Mouse (Mus musculus) layer of hippocampus, adult 18-20 months (tissue): ENCODE results near the gene Ablim1. TPM values are rescaled to one million over a fixed set of nuclear protein-coding genes. Genes with fewer than 3 reads are reported as not detected.

Source experiments
- DNase-seq, 2 experiments: peaks; one replicate each; pipeline ENCODE4 v3.0.0; 2022; ENCODE audit warnings: low spot score in 2 of 2
- total RNA-seq, 2 experiments: library from RNA; stranded (reverse); gene quantifications; 2 replicates each; pipeline ENCODE4 v1.2.3; 2021

Ablim1 gene
- total RNA-seq, 2 experiments from 2014 or later = 73.4 to 75.7 TPM

- no peak for DNase-seq
Observed at GRCm38 (mm10) chr19:57028327-57029179, 286.2 kb downstream of the Ablim1 start.

GRCm38 (mm10) chr19:57026501-57026900, 288.2 kb downstream of the Ablim1 start:
- no peak for DNase-seq

DNA sequence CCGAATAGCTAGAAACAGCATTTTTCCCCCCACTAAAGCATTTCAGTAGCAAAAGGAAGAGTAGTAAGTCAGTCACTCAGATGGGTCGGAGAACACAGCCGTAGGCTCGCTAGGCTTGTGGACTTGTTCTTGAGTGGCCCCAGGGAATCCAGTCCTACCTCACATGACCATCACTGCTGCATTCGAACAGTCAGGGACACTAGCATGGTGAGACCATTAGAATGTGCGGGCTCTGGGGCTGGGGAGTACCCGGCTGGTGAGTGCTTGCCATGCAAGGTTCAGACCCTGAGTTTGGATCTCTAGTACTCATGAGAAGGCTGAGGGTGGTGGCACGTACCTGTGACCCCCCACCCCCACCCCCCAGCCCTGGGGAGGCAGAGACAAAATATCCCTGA, 296.9 kb downstream of the Ablim1 start:
- no peak for DNase-seq

DNA sequence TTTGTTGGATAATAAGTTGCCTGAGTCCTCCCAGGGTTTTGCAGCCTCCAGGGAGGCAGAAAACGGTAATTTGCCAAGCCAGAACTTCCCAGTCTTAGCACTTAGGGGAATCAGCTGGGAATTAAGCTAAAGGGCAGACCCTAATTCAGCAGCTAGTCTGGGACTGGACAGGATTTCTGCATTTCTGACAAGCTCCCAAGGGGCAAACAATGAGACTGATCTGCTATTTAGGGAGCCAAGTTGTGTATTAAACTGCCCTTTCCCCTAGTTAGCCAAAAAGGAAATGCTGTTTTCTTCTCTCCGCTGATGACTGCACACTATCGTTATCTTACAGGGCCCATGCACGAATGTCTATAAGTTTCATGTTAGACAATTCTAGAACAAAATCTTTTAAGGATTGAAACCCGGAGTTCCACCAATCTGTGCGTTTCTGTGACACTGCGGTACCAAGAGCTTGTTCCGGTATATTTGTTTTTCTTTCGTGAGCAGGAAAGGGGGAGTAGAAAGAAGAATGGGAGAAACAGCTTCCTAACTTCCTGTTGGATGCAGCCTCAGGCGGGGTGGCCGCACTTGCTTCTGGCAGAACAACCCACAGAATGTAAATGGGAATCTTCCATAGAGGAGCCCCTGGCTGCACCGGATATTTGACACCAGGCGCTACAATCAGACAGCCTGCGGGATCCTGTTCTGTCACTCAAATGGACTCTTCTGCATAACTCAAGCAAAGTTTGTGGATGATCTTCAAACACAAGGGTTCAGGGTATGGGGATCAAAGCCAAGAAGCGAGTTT, 297.5 kb downstream of the Ablim1 start:
- DNase-seq = no peak

- no peak for DNase-seq
Observed at GRCm38 (mm10) chr19:57014808-57015207, 299.9 kb downstream of the Ablim1 start.

DNA sequence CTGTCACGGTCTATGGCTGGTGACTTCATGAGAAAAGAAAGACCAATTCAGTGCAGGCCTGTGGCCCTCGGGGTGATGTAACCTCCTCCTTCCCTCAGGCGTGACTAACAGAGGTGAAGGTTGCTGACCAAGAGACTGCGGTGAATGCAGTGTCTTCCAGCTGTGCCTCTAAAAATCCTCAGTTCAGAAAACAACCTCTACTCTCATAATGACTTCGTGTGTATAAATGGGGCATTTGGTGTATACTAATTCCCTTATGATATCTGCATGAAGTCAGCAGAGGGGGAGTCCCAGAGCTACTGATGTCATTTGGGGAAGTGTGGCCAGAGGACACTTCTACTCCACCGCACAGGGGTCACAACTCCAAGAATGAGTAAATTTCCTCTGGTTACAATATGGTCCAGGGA, 301.4 kb downstream of the Ablim1 start:
- DNase-seq = no peak

GRCm38 (mm10) chr19:57012068-57012467, 302.7 kb downstream of the Ablim1 start:
- no peak for DNase-seq

GRCm38 (mm10) chr19:57010064-57010463, 304.7 kb downstream of the Ablim1 start:
- no peak for DNase-seq

DNA sequence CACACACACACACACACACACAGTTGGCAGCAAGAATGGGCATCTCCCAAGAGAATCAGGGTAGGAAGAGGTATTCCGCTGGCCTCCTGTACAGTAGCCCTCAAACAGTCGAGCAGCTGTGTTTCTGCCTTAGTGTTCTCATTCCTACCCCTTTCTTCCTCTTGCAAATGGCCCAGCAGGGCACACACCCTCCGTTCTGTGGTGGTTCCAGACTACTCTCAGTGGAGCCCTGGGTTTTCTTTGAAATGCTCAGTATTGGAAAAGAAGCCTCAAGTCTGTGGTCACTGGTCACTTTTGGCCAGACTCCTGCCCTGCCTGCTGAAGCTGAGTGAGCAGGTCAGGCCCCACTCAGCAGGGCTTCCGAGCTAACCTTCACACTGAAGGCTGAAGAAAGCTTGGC, 305.1 kb downstream of the Ablim1 start:
- DNase-seq = no peak

DNA sequence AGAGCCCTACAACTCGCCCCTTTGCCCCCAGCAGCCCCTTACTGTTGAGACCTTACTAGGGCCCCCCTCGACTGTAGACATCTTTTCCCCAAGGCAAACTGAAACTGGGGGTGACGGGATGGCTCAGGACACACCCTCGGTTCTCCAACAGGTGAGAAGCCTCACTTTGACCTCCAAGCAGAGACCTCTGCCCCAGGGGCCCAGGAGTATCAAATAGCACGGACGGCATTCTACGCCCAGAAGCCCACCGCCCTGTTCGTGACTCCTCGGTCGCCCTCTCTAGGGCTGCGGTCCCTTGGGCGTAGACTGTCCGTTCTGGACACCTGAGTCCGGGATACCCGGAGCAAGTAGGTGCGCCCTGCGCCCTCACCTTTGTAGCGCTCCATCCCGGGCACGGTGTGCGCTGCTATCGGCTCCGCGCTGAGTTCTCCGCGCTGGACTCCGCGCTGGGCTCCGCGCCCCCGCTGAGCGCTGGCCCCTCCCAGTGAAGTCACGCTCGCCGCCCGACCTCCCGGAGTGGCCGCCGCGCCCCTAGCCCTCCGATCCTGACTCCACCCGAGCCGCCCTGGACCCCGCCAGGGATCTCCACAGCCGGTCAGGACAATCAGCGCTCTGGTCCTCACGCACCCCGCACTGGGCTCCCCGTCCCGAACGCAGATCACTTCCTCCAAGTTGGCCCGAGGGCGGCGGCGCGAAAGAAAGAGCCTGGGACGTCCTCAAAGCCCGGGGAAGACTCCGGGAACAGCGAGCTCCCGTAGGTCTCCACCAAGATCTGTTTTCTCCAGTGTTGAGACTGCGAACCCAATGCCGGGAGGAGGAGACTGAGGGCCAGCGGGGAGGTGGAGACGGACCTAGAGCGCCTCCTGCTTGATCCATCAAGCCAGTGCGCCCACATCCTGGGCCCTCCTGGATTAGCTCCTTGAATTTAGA, 306.7 kb downstream of the Ablim1 start, which contains the start of gene Afap1l2:
TSS of gene Afap1l2 (minus strand) at position 448 of the 930 bp plus-strand sequence.
- peak; percentile 13 to 49 for DNase-seq

- DNase-seq = no peak
Observed at GRCm38 (mm10) chr19:57007291-57007690, 307.4 kb downstream of the Ablim1 start.

DNA sequence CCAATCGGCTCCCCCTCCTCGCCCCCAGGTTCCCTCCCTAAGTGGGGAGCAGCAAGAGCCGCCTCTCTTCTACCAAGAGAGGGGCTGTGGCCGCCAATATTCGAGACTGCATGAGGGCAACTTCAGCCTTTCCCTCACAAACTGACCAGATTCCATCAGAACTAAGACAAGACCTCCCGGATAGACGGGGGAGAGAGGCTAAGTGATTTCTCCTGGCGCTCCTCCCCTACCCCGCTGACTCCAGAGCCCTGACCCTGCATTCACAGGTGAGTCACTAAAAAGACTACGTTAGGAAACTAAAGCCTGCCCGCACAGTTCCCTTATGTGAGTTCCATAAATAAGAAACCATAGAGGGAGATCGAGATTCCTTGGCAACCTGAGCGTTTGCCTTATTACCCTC, 307.9 kb downstream of the Ablim1 start:
- no peak for DNase-seq

- no peak for DNase-seq
Observed at GRCm38 (mm10) chr19:57005062-57005461, 309.7 kb downstream of the Ablim1 start.

DNA sequence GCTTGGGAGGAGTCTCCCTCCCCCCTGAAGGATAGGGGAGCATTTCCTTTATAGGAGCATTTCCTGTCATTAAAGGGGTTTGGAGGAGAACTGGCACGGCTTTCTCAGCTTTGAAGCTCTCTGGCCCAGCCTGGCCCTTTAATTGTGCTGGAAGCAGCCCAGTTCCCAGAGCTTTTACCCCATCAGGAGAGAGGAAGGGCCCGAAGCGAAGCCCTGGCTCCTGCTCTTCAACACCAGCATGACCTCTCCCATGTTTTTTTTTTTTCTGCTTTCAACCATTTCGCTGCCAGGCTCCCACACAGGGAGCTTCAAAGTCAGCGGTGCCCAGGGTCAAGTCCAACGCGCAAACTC, 311.3 kb downstream of the Ablim1 start:
- DNase-seq = peak in 1 of 2 experiments; percentile 30

DNA sequence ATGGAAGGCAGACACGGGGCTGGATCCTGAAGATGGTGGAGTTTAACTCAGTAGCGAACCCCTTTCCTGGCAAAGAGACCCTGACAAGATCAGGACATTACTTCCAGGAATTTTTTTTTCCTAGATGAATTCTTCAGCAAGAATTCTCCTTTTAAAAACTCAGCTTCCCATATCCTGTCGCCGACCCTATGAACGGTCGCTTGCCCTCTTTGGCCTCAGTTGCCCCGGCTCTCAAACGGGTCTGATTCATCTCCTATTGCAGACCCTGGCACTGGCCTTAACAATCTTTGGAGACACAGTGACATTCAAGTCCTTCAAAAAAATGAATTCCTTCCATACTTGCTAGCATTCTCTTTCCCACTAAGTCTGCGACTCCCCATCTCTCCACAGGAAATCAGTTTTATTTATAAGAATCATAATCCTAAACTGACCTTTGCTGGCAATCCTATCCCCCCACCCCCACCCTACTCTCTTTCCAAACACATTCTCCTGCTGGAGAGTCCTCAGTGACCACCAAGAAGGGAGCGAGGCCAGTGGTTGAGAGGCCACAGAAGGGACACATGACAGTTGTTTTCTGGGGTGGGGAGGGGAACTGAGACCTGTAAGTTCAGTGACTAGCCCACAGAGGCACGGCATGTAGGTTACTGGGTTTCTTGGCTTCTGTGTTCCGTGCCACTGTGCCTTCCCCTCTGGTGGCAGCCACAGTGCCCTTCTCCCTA, 311.8 kb downstream of the Ablim1 start:
- no peak for DNase-seq

DNA sequence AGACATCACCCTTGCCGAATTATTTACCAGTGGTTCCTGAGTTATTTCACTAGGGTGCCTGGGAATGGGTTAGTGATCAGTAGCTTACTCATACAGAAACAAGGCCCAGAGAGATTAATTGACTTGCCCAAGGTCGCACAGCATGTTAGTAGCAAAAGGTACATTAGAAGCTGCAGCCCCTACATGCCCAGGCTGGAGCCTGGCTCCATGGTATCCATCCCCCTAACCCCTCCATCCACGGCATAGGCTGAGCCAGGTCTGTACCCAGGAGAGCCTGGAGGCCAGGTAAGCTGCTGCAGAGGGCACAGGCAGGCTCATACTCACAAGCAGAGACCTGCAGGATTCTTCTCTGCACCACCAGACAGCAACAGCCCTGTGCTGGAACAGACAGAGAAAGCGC, 312.8 kb downstream of the Ablim1 start:
- DNase-seq = no peak

DNA sequence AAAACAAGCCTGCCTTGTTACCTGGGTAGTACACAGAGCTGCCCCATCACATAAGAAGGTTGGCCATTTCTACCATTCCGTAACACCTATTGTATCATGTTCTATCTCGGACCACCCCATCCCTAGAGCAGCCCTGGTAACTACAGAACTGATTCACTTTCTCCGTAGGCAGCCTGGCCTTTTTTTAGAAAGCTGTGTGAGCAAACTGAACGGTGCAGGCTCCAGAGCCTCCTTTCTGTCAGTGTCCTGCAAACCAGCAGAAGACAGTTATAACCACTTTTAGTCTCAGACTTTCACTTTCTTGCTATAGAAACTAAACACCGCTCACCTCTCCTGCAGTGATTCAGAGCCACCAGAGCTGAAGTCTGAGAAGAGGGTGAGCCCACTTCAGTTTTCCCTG, 314.1 kb downstream of the Ablim1 start:
- DNase-seq = no peak

DNA sequence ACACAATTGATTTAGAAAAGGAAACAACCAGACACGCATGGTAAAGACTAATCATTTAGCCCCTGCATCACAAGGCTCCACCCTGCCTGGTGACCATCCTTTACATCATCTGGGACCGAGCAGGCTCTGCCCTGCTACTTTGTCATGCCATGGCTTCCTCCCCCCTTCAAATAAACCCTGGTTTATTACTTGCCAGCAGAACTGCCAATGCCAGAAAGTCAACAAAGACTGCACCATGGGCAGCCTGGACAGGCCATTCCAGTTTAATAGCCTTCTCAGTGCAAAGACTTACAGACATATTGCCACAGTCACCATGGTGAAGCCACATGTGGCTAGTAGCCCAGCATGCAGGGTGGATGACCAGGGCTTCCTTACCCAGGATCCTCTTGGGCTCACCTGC, 314.9 kb downstream of the Ablim1 start:
- no peak for DNase-seq

DNA sequence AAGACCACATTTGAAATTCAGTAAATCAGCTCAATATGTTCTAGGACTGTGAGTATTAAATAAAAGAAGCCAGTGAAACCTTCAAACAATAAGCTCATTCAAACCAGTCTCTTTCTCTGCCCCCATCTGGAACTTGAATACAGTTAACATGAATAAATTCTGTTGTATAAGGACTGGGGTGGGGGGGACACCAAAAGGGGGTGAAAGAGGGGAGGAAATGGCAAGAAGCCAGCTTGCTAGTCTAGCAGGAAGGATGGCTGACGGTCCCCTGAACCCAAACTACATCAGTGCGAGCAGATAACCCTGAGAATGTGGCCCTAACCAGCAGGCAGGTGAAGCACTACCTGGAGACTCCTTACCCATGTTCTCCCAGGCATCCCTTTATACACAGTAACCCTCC, 315.8 kb downstream of the Ablim1 start:
- DNase-seq = peak in 1 of 2 experiments; percentile 28

DNA sequence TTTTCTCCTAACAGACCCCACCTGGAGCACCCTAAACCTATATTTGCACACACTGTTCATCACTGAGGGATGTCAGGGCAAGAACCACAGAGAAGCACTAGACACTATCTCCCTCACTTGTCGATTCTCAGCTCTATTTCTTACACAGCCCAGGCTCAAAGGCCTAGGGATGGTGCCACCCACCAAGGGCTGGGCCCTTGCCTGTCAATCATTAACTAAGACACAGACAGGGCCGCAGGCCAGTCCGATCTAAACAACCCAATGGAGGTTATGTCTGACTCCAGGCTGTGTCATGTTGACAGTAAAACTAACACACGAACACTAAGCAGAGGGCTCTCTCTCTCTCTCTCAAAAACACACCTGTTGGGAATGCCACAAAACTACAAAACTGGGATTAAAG, 316.4 kb downstream of the Ablim1 start:
- no peak for DNase-seq

DNA sequence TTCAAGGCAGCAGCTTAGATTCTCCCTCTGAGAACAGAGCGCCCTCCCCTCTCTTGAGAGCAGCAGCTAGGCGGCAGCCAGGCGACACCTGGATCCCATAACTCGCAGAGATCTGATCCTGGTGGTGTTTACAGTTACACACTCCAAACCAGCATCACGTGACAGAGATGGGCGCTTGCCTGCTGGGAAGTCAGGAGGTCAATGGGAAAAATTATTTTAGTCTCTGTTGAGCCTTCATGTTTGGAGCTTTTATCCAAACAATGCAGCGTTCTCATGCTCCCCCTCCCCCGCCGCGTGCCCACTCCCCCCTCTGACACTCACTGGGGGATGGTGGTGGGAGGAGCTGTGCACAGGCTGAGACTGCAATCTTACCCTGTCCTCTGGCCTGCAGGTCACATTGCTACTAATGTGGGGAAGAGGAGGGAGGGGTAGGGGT, 317.5 kb downstream of the Ablim1 start:
- no peak for DNase-seq
